Mouse (Mus musculus) E14TG2a.4 (cell line): ENCODE measurements around the gene Rgma.

ENCODE experiments used
- H3K27me3 ChIP-seq: 2 replicates; pipeline ENCODE4 v1.6.1; 2014; ENCODE audit warnings: low read length, control low read depth; ENCODE audit not compliant: insufficient read depth
- H3K36me3 ChIP-seq: 2 replicates; pipeline ENCODE4 v1.6.1; 2014; ENCODE audit warnings: low read length, control low read depth; ENCODE audit not compliant: insufficient read depth
- H3K4me1 ChIP-seq: replicated peaks from 2 replicates; pipeline ENCODE4 v1.6.1; 2014; ENCODE audit warnings: low read depth, low read length, control low read depth
- H3K4me3 ChIP-seq: replicated peaks from 2 replicates; pipeline ENCODE4 v1.5.1; 2014; ENCODE audit warnings: mild to moderate bottlenecking, low read length
- H3K9me3 ChIP-seq: 2 replicates; pipeline ENCODE4 v1.6.1; 2014; ENCODE audit warnings: low read length, control low read depth
- CTCF ChIP-seq: conservative IDR thresholded peaks from 2 replicates; pipeline ENCODE4 v1.5.1; 2014; ENCODE audit warnings: low read length
- NANOG ChIP-seq: IDR thresholded peaks from 2 replicates; pipeline ENCODE4 v1.6.1; 2014; ENCODE audit warnings: borderline replicate concordance, low read length, mixed read lengths
- POU5F1 ChIP-seq: IDR thresholded peaks from 2 replicates; pipeline ENCODE4 v1.6.1; 2014; ENCODE audit warnings: low read length, borderline replicate concordance

The Rgma gene

GRCm38 (mm10) chr7:73419375-73419774, 44.1 kb downstream of the Rgma start:
- TF ChIP-seq NANOG, result no peak
- TF ChIP-seq POU5F1, result no peak
- no peak; the same call in 1 of the 2 replicates for TF ChIP-seq CTCF
- H3K36me3 ChIP-seq, result no peaks in the 10 kb centered on the region
- peak overlapping the region; percentile 59 for H3K4me3 ChIP-seq
- H3K27me3 ChIP-seq, result peaks cover 55% of the 10 kb centered on the region
- no peaks in the 10 kb centered on the region for H3K9me3 ChIP-seq
- H3K4me1 ChIP-seq, result peaks cover 54% of the 10 kb centered on the region

GRCm38 (mm10) chr7:73420827-73421226, 45.5 kb downstream of the Rgma start:
- Histone ChIP-seq H3K27me3 (peaks cover 44% of the 10 kb centered on the region), H3K36me3 (no peaks in the 10 kb centered on the region), H3K4me1 (peaks cover 63% of the 10 kb centered on the region), H3K9me3 (no peaks in the 10 kb centered on the region), H3K4me3 (no peak overlapping the region)
- TF ChIP-seq POU5F1, result no peak
- no peak for TF ChIP-seq NANOG
- TF ChIP-seq CTCF, result no peak

GRCm38 (mm10) chr7:73421278-73422015, 46.1 kb downstream of the Rgma start:
- H3K36me3 ChIP-seq, result peaks cover 3% of the 10 kb centered on the region; the same call in 1 of the 2 replicates
- H3K9me3 ChIP-seq, result no peaks in the 10 kb centered on the region
- TF ChIP-seq CTCF (no peak), POU5F1 (no peak), NANOG (no peak)
- peaks cover 39% of the 10 kb centered on the region for H3K27me3 ChIP-seq
- H3K4me3 ChIP-seq, result no peak overlapping the region
- peaks cover 63% of the 10 kb centered on the region for H3K4me1 ChIP-seq

GRCm38 (mm10) chr7:73422223-73423113, 47.2 kb downstream of the Rgma start:
- H3K4me1 ChIP-seq, result peaks cover 68% of the 10 kb centered on the region
- peak; percentile 77 for TF ChIP-seq CTCF
- no peak for TF ChIP-seq POU5F1
- TF ChIP-seq NANOG, result no peak
- no peak overlapping the region for H3K4me3 ChIP-seq
- H3K36me3 ChIP-seq, result peaks cover 11% of the 10 kb centered on the region
- no peaks in the 10 kb centered on the region for H3K9me3 ChIP-seq
- peaks cover 31% of the 10 kb centered on the region for H3K27me3 ChIP-seq

- no peak for TF ChIP-seq CTCF
- no peak for TF ChIP-seq POU5F1
- no peak for TF ChIP-seq NANOG
- Histone ChIP-seq H3K4me3 (no peak overlapping the region), H3K27me3 (peaks cover 25% of the 10 kb centered on the region; the same call in 1 of the 2 replicates), H3K9me3 (no peaks in the 10 kb centered on the region), H3K36me3 (peaks cover 19% of the 10 kb centered on the region), H3K4me1 (peaks cover 66% of the 10 kb centered on the region)
Measured at GRCm38 (mm10) chr7:73423236-73423635, 47.9 kb downstream of the Rgma start.

GRCm38 (mm10) chr7:73424243-73424642, 48.9 kb downstream of the Rgma start:
- TF ChIP-seq POU5F1 (no peak), NANOG (no peak), CTCF (no peak)
- Histone ChIP-seq H3K9me3 (no peaks in the 10 kb centered on the region), H3K27me3 (peaks cover 22% of the 10 kb centered on the region; the same call in 1 of the 2 replicates), H3K36me3 (peaks cover 29% of the 10 kb centered on the region), H3K4me3 (no peak overlapping the region), H3K4me1 (peaks cover 57% of the 10 kb centered on the region)

- TF ChIP-seq CTCF (no peak), POU5F1 (no peak), NANOG (no peak)
- Histone ChIP-seq H3K27me3 (peaks cover 22% of the 10 kb centered on the region; the same call in 1 of the 2 replicates), H3K4me1 (peaks cover 52% of the 10 kb centered on the region), H3K4me3 (no peak overlapping the region), H3K36me3 (peaks cover 34% of the 10 kb centered on the region), H3K9me3 (no peaks in the 10 kb centered on the region)
Measured at GRCm38 (mm10) chr7:73424705-73425104, 49.4 kb downstream of the Rgma start.

- TF ChIP-seq NANOG (no peak), CTCF (no peak), POU5F1 (no peak)
- no peaks in the 10 kb centered on the region for H3K9me3 ChIP-seq
- peaks cover 41% of the 10 kb centered on the region for H3K36me3 ChIP-seq
- peaks cover 15% of the 10 kb centered on the region; the same call in 1 of the 2 replicates for H3K27me3 ChIP-seq
- H3K4me1 ChIP-seq, result peaks cover 49% of the 10 kb centered on the region
- H3K4me3 ChIP-seq, result no peak overlapping the region
Measured at GRCm38 (mm10) chr7:73425451-73425850, 50.1 kb downstream of the Rgma start.

- H3K4me3 ChIP-seq, result no peak overlapping the region
- peaks cover 49% of the 10 kb centered on the region for H3K4me1 ChIP-seq
- H3K36me3 ChIP-seq, result peaks cover 48% of the 10 kb centered on the region
- no peaks in the 10 kb centered on the region for H3K9me3 ChIP-seq
- no peak for TF ChIP-seq NANOG
- no peak for TF ChIP-seq POU5F1
- no peak for TF ChIP-seq CTCF
- H3K27me3 ChIP-seq, result peaks cover 13% of the 10 kb centered on the region; the same call in 1 of the 2 replicates
Measured at GRCm38 (mm10) chr7:73426235-73426634, 50.9 kb downstream of the Rgma start.
